Mouse (Mus musculus) liver, embryonic 11.5 days (tissue): Measurements from ENCODE around the gene Mtus2. TPM values are rescaled to one million over a fixed set of nuclear protein-coding genes. Genes with fewer than 3 reads are reported as not detected.

Experiments used
- ATAC-seq: fragments of 200-750 bp; cut with Nextera tagmentation; replicated peaks from 2 replicates; pipeline ENCODE4 v1.8.0; 2017; ENCODE audit warnings: moderate number of reproducible peaks, mild to moderate bottlenecking, moderate TSS enrichment, moderate library complexity; ENCODE audit not compliant: low FRiP score
- DNase-seq: peaks from one replicate; pipeline ENCODE4 v3.0.0-alpha.2; 2017; ENCODE audit warnings: low spot score
- H3K27ac ChIP-seq: fragments of 300-500 bp; sonication (generic); 2 replicates; pipeline ENCODE4 v1.5.1; 2014; ENCODE audit warnings: mild to moderate bottlenecking, low read depth, low read length, control low read depth
- H3K27me3 ChIP-seq: fragments of 300-500 bp; sonication (generic); replicated peaks from 2 replicates; pipeline ENCODE4 v1.6.1; 2014; ENCODE audit warnings: low read length, mixed read lengths; ENCODE audit not compliant: control insufficient read depth, insufficient read depth
- H3K36me3 ChIP-seq: fragments of 300-500 bp; sonication (generic); 2 replicates; pipeline ENCODE4 v1.6.1; 2014; ENCODE audit warnings: mild to moderate bottlenecking, low read length, moderate library complexity, mixed read lengths; ENCODE audit not compliant: control insufficient read depth, insufficient read depth
- H3K4me1 ChIP-seq: fragments of 300-500 bp; sonication (generic); replicated peaks from 2 replicates; pipeline ENCODE4 v1.6.1; 2014; ENCODE audit warnings: low read length, mixed read lengths; ENCODE audit not compliant: control insufficient read depth, insufficient read depth
- H3K4me2 ChIP-seq: fragments of 300-500 bp; sonication (generic); 2 replicates; pipeline ENCODE4 v1.6.1; 2014; ENCODE audit warnings: mild to moderate bottlenecking, control low read depth, moderate library complexity
- H3K4me3 ChIP-seq: fragments of 300-500 bp; sonication (generic); 2 replicates; pipeline ENCODE4 v1.5.1; 2014; ENCODE audit warnings: low read depth, low read length, control low read depth
- H3K9ac ChIP-seq: fragments of 300-500 bp; sonication (generic); 2 replicates; pipeline ENCODE4 v1.6.1; 2014; ENCODE audit warnings: low read depth, low read length, control low read depth
- H3K9me3 ChIP-seq: fragments of 300-500 bp; sonication (generic); 2 replicates; pipeline ENCODE4 v1.6.1; 2016; ENCODE audit warnings: low read length, inconsistent platforms, mixed read lengths; ENCODE audit not compliant: control insufficient read depth
- whole genome bisulfite sequencing: fragments of 180-500 bp; shearing (Covaris S2); extraction: QIAGEN DNeasy Blood & Tissue Kit; methylation state at CpG from one replicate; pipeline ENCODE4 v1.1.7; 2014; 5-methylcytosine and 5-hydroxymethylcytosine counted together
- polyA plus RNA-seq: library from polyadenylated mRNA; unstranded; fragments of >200 nt; fragmentation: Nextera tagmentation; extraction: Ambion mirVana; gene quantifications from 2 replicates; pipeline ENCODE4 v1.2.1, GENCODE M21; 2014

Gene Mtus2
- polyA plus RNA-seq, 1 experiment from 2014 or later = 3.9 TPM

GRCm38 (mm10) chr5:148332622-148332974, 375.5 kb downstream of the Mtus2 start:
- Histone ChIP-seq H3K27ac (no peak overlapping the region), H3K4me1 (no peaks in the 10 kb centered on the region; the same call in 1 of the 2 replicates), H3K4me2 (no peak overlapping the region), H3K36me3 (peaks cover 20% of the 10 kb centered on the region), H3K9me3 (no peaks in the 10 kb centered on the region), H3K9ac (no peak overlapping the region), H3K27me3 (no peaks in the 10 kb centered on the region), H3K4me3 (no peak overlapping the region)
- DNase-seq = no peak
- 52% methylated on average over 8 of the region's 8 CpGs for WGBS
- peak; percentile 61 for ATAC-seq

- no peak overlapping the region for H3K27ac ChIP-seq
- H3K4me1 ChIP-seq = peaks cover 12% of the 10 kb centered on the region
- H3K4me3 ChIP-seq = no peak overlapping the region
- DNase-seq (no peak), ATAC-seq (no peak)
- peaks cover 14% of the 10 kb centered on the region for H3K36me3 ChIP-seq
- no peak overlapping the region for H3K4me2 ChIP-seq
- no peaks in the 10 kb centered on the region for H3K27me3 ChIP-seq
- 94% methylated on average over 5 of the region's 5 CpGs for WGBS
- no peak overlapping the region for H3K9ac ChIP-seq
- H3K9me3 ChIP-seq = no peaks in the 10 kb centered on the region
Observed at GRCm38 (mm10) chr5:148339126-148339525, 382.0 kb downstream of the Mtus2 start.

- H3K27ac ChIP-seq = peak overlapping the region; percentile 58
- peak; percentile 82 for ATAC-seq
- no peaks in the 10 kb centered on the region for H3K27me3 ChIP-seq
- peaks cover 7% of the 10 kb centered on the region for H3K36me3 ChIP-seq
- peak overlapping the region; percentile 36 for H3K4me2 ChIP-seq
- no peak overlapping the region; the same call in 1 of the 2 replicates for H3K4me3 ChIP-seq
- peaks cover 12% of the 10 kb centered on the region for H3K4me1 ChIP-seq
- no peak overlapping the region for H3K9ac ChIP-seq
- no peaks in the 10 kb centered on the region for H3K9me3 ChIP-seq
- WGBS = 28% methylated on average over 26 of the region's 26 CpGs
- peak; percentile 53 for DNase-seq
Observed at GRCm38 (mm10) chr5:148342061-148342741, 385.1 kb downstream of the Mtus2 start.

- H3K4me3 ChIP-seq = no peak overlapping the region
- 82% methylated on average over 5 of the region's 5 CpGs for WGBS
Observed at GRCm38 (mm10) chr5:148344374-148344773, 387.3 kb downstream of the Mtus2 start.

GRCm38 (mm10) chr5:148346543-148346942, 389.4 kb downstream of the Mtus2 start:
- ATAC-seq (no peak), DNase-seq (no peak)
- no peak overlapping the region for H3K4me2 ChIP-seq
- H3K36me3 ChIP-seq = peaks cover 12% of the 10 kb centered on the region; the same call in 1 of the 2 replicates
- H3K27ac ChIP-seq = no peak overlapping the region
- 70% methylated on average over 8 of the region's 8 CpGs for WGBS
- H3K9ac ChIP-seq = no peak overlapping the region
- no peaks in the 10 kb centered on the region for H3K27me3 ChIP-seq
- H3K9me3 ChIP-seq = no peaks in the 10 kb centered on the region
- no peak overlapping the region for H3K4me3 ChIP-seq
- H3K4me1 ChIP-seq = peaks cover 12% of the 10 kb centered on the region

More at GRCm38 (mm10) chr5:148344374-148344773, 387.3 kb downstream of the Mtus2 start:
- Histone ChIP-seq H3K27ac (no peak overlapping the region), H3K4me2 (no peak overlapping the region), H3K9me3 (no peaks in the 10 kb centered on the region), H3K9ac (no peak overlapping the region), H3K36me3 (peaks cover 10% of the 10 kb centered on the region; the same call in 1 of the 2 replicates), H3K27me3 (no peaks in the 10 kb centered on the region), H3K4me1 (peaks cover 12% of the 10 kb centered on the region)
- no peak for DNase-seq
- ATAC-seq = no peak

- DNase-seq (no peak), ATAC-seq (no peak)
- no peaks in the 10 kb centered on the region for H3K4me1 ChIP-seq
- WGBS = 77% methylated on average over 8 of the region's 8 CpGs
- H3K9me3 ChIP-seq = no peaks in the 10 kb centered on the region
- H3K9ac ChIP-seq = no peak overlapping the region
- peaks cover 13% of the 10 kb centered on the region; the same call in 1 of the 2 replicates for H3K36me3 ChIP-seq
- H3K27ac ChIP-seq = no peak overlapping the region
- no peak overlapping the region for H3K4me2 ChIP-seq
- H3K27me3 ChIP-seq = no peaks in the 10 kb centered on the region
- no peak overlapping the region for H3K4me3 ChIP-seq
Observed at GRCm38 (mm10) chr5:148348153-148348552, 391.0 kb downstream of the Mtus2 start.

DNA sequence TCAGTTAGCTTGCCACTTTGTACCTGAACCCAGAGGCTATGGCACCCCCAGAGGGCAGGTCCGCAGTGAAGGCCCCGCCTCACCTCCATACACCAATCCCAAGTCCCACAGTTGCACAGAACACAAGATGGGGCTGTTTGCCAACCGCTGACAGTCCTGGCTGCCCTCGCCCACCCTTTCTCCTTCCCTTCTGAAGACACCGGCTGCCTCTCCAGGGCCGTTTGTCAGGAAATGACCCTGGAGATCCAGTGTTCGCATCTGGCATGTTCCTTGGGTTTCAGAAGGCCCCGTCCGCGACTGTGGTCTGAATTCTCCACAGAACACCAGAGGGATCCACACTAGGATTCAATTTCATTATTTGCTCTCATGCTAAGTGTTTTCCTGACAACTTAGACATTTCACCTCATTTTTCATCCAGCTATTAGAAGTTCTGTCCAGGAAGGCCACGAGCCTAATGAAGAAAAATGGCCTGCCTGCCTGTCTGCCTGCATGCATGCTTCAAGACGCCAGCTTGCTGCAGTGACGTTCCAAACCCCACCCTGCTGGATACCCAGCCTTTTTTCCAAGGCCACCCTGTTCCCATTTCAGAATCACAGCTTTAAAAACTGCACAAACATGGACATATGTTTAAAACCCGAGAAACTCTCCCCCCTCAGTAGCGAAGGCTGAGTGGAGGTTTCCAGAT, 392.3 kb downstream of the Mtus2 start:
- Histone ChIP-seq H3K4me3 (no peak overlapping the region), H3K4me1 (no peaks in the 10 kb centered on the region; the same call in 1 of the 2 replicates), H3K36me3 (peaks cover 13% of the 10 kb centered on the region; the same call in 1 of the 2 replicates), H3K9me3 (no peaks in the 10 kb centered on the region), H3K9ac (no peak overlapping the region), H3K4me2 (no peak overlapping the region), H3K27ac (no peak overlapping the region; the same call in 1 of the 2 replicates), H3K27me3 (no peaks in the 10 kb centered on the region)
- DNase-seq (no peak), ATAC-seq (no peak)
- WGBS = 72% methylated on average over 15 of the region's 15 CpGs

DNA sequence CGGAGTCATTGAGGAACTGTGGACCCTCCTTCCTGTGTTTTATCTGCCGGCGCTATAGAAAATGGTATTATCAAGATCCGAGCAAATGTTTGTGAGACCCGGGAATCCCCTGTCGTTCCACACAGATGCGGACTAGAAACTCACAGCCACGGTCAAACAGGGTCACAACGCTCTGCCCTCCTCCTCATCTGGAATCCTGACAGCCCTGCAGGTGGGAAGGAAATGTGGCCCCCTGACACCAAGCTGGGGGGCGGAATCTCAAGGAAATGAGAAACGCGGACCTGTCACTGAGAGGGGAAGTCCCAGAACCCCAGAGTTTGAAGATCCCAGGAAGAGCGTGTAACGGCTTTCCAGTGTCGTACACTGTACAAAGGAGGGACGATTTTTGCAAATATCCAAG, 396.3 kb downstream of the Mtus2 start:
- no peak overlapping the region for H3K27ac ChIP-seq
- H3K9ac ChIP-seq = no peak overlapping the region
- H3K27me3 ChIP-seq = no peaks in the 10 kb centered on the region
- no peak for DNase-seq
- ATAC-seq = no peak
- H3K4me1 ChIP-seq = no peaks in the 10 kb centered on the region; the same call in 1 of the 2 replicates
- H3K4me3 ChIP-seq = no peak overlapping the region
- 75% methylated on average over 16 of the region's 16 CpGs for WGBS
- H3K9me3 ChIP-seq = no peaks in the 10 kb centered on the region
- peaks cover 6% of the 10 kb centered on the region; the same call in 1 of the 2 replicates for H3K36me3 ChIP-seq
- H3K4me2 ChIP-seq = no peak overlapping the region
